Mouse (Mus musculus) olfactory bulb, adult 2 months (tissue): ENCODE results near the gene Hat1. TPM values are rescaled to one million over a fixed set of nuclear protein-coding genes. Genes with fewer than 3 reads are reported as not detected.

Experiments used
- H3K27ac ChIP-seq: fragments of 200-500 bp; 2 replicates; pipeline ENCODE4 v1.5.1; 2012; ENCODE audit warnings: low read depth, low read length; ENCODE audit not compliant: insufficient read depth
- H3K4me1 ChIP-seq: fragments of 200-500 bp; 2 replicates; pipeline ENCODE4 v1.6.1; 2012; ENCODE audit warnings: low read length; ENCODE audit not compliant: control insufficient read depth, insufficient read depth
- H3K4me3 ChIP-seq: fragments of 200-500 bp; 2 replicates; pipeline ENCODE4 v1.5.1; 2012; ENCODE audit warnings: mild to moderate bottlenecking, low read depth, low read length, moderate library complexity; ENCODE audit not compliant: insufficient read depth
- CTCF ChIP-seq: fragments of 200-500 bp; IDR thresholded peaks from 2 replicates; pipeline ENCODE4 v1.5.1; 2012; ENCODE audit warnings: low read depth, mild to moderate bottlenecking, low read length, moderate library complexity; ENCODE audit not compliant: insufficient read depth
- POLR2A ChIP-seq: fragments of 200-500 bp; IDR thresholded peaks from 2 replicates; pipeline ENCODE4 v1.6.1; 2012; ENCODE audit warnings: mild to moderate bottlenecking, low read depth, low read length, moderate library complexity; ENCODE audit not compliant: insufficient read depth
- WGBS: fragments of 180-500 bp; shearing (Covaris S2); methylation state at CpG from one replicate; pipeline ENCODE4 v1.1.7; 2018; 5-methylcytosine and 5-hydroxymethylcytosine counted together
- polyA plus RNA-seq: library from polyadenylated mRNA; stranded (reverse); fragments of >200 nt; gene quantifications from 2 replicates; pipeline ENCODE4 v1.2.4, GENCODE M21; 2012; ENCODE audit warnings: low replicate concordance; ENCODE audit not compliant: missing spikeins, insufficient read depth, insufficient read length

Gene Hat1
- polyA plus RNA-seq, 1 experiment = not detected

- Histone ChIP-seq H3K27ac (no peak overlapping the region), H3K4me3 (no peak overlapping the region), H3K4me1 (peaks cover 3% of the 10 kb centered on the region)
- no peak for TF ChIP-seq POLR2A
- no peak for TF ChIP-seq CTCF
- 51% methylated on average over 8 of the region's 8 CpGs for WGBS
These were observed 14.2 kb upstream of the Hat1 start for GRCm38 (mm10) chr2:71374275-71375155.

- Histone ChIP-seq H3K4me1 (peaks cover under 1% of the 10 kb centered on the region), H3K27ac (no peak overlapping the region), H3K4me3 (no peak overlapping the region)
- no peak for TF ChIP-seq POLR2A
- WGBS = 59% methylated on average over 11 of the region's 11 CpGs
These were observed 12.3 kb upstream of the Hat1 start for GRCm38 (mm10) chr2:71376433-71376906.

- H3K4me1 ChIP-seq = 0 out of 2 replicates have a peak, but pooled peaks cover 2% of the 10 kb centered on the region
- TF ChIP-seq POLR2A (no peak), CTCF (no peak)
- H3K27ac ChIP-seq = no peak overlapping the region
- H3K4me3 ChIP-seq = no peak overlapping the region
- 62% methylated on average over 5 of the region's 5 CpGs for WGBS
These were observed 11.3 kb upstream of the Hat1 start for GRCm38 (mm10) chr2:71377426-71377825.

GRCm38 (mm10) chr2:71381962-71382361 is 6.8 kb upstream of the Hat1 start:
- H3K27ac ChIP-seq = no peak overlapping the region
- TF ChIP-seq CTCF (no peak), POLR2A (no peak)
- H3K4me3 ChIP-seq = no peak overlapping the region
- 78% methylated on average over 4 of the region's 4 CpGs for WGBS
- 0 out of 2 replicates have a peak, but pooled peaks cover 2% of the 10 kb centered on the region for H3K4me1 ChIP-seq

- TF ChIP-seq POLR2A (no peak), CTCF (no peak)
These were observed 4.9 kb upstream of the Hat1 start for GRCm38 (mm10) chr2:71383890-71384289.

GRCm38 (mm10) chr2:71387766-71388165 is 992 bp upstream of the Hat1 start:
- Histone ChIP-seq H3K27ac (no peak overlapping the region), H3K4me1 (no peaks in the 10 kb centered on the region), H3K4me3 (no peak overlapping the region)
- no peak for TF ChIP-seq POLR2A
- no peak for TF ChIP-seq CTCF
- WGBS = 95% methylated on average over 6 of the region's 6 CpGs

More at GRCm38 (mm10) chr2:71383890-71384289, 4.9 kb upstream of the Hat1 start:
- Histone ChIP-seq H3K27ac (no peak overlapping the region), H3K4me1 (0 out of 2 replicates have a peak, but pooled peaks cover 2% of the 10 kb centered on the region), H3K4me3 (no peak overlapping the region)
- WGBS = 60% methylated on average over 11 of the region's 11 CpGs

GRCm38 (mm10) chr2:71389864-71390263 is 1.1 kb downstream of the Hat1 start:
- no peak for TF ChIP-seq CTCF
- TF ChIP-seq POLR2A = no peak
- H3K4me3 ChIP-seq = peak overlapping the region; percentile 54; the same call in 1 of the 2 replicates
- H3K27ac ChIP-seq = no peak overlapping the region
- no peaks in the 10 kb centered on the region for H3K4me1 ChIP-seq
- 48% methylated on average over 9 of the region's 9 CpGs for WGBS

- Histone ChIP-seq H3K4me3 (no peak overlapping the region), H3K27ac (no peak overlapping the region), H3K4me1 (no peaks in the 10 kb centered on the region)
- TF ChIP-seq POLR2A (no peak), CTCF (no peak)
- WGBS = 92% methylated on average over 1 of the region's 1 CpGs
These were observed 16.9 kb downstream of the Hat1 start for GRCm38 (mm10) chr2:71405613-71406012.

GRCm38 (mm10) chr2:71418760-71419280 is 30.1 kb downstream of the Hat1 start:
- TF ChIP-seq CTCF (no peak), POLR2A (no peak)
- Histone ChIP-seq H3K27ac (no peak overlapping the region), H3K4me1 (no peaks in the 10 kb centered on the region), H3K4me3 (no peak overlapping the region)
- WGBS = 59% methylated on average over 3 of the region's 3 CpGs
